Mouse (Mus musculus): ENCODE measurements around the gene Gm36079. TPM values are rescaled to one million over a fixed set of nuclear protein-coding genes. Genes with fewer than 3 reads are reported as not detected.

Gene Gm36079
- not detected in 2 replicates for polyA plus RNA-seq (2012; rRNA removed)

DNA sequence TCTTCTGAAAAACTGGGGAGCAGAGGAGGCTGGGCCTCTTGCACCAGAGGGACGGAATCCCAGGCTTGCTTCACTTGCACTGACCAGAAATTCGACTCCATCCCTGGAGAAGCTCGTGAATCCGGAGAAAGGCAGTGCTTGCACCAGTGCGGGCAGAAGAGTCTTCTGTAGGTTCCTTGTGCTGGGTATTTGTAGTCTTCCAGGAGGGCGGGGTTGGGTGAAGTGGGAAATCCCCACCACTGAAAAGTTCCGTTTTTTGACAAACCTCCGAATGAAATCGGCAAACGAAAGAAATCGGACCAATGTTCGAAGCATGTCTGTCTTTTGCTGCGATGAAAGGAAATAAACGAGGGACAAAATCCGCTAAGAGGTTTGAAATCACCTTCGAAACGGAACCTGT lies at the start of gene Gm36079:
Gene Gm36079, minus strand, starts transcription at position 101 of the 400 bp plus-strand sequence.

GRCm38 (mm10) chr13:120052085-120052484 lies 25.3 kb upstream of the Gm36079 start, which contains the start of gene Gm21188:
Gene Gm21188 (minus strand): TSS chr13:120052194.

Other genes starting within 250 kb of the Gm36079 start
- 9.4 and 11.7 TPM in 2 replicates for gene Zfp131, start 236.1 kb downstream of the Gm36079 start, polyA plus RNA-seq (2012; rRNA removed)
- gene AF067063, start 196.8 kb downstream of the Gm36079 start, polyA plus RNA-seq (2012; rRNA removed) = not detected in 2 replicates
- gene D13Ertd608e, start 191.0 kb downstream of the Gm36079 start, polyA plus RNA-seq (2012; rRNA removed) = not detected in 2 replicates
- gene Tcstv1, start 132.2 kb downstream of the Gm36079 start, polyA plus RNA-seq (2012; rRNA removed) = not detected in 2 replicates
- gene Gm21761, start 97.7 kb downstream of the Gm36079 start, polyA plus RNA-seq (2012; rRNA removed) = not detected in 2 replicates
- not detected in 2 replicates for gene B020031M17Rik, start 76.2 kb downstream of the Gm36079 start, polyA plus RNA-seq (2012; rRNA removed)
- gene Gm21188, start 25.2 kb upstream of the Gm36079 start, polyA plus RNA-seq (2012; rRNA removed) = 0.09 and 0.33 TPM in 2 replicates
- gene Gm20767, start 113.2 kb upstream of the Gm36079 start, polyA plus RNA-seq (2012; rRNA removed) = not detected in 2 replicates
- gene Gm21818, start 145.4 kb upstream of the Gm36079 start, polyA plus RNA-seq (2012; rRNA removed) = not detected in 2 replicates
- not detected in 2 replicates for gene Gm21762, start 188.9 kb upstream of the Gm36079 start, polyA plus RNA-seq (2012; rRNA removed)
- gene Gm21731, start 212.1 kb upstream of the Gm36079 start, polyA plus RNA-seq (2012; rRNA removed) = not detected in 2 replicates
- not detected in 2 replicates for gene AF067061, start 236.1 kb upstream of the Gm36079 start, polyA plus RNA-seq (2012; rRNA removed)

All from liver, embryonic 14 days (tissue).